In the genomic region with DNA sequence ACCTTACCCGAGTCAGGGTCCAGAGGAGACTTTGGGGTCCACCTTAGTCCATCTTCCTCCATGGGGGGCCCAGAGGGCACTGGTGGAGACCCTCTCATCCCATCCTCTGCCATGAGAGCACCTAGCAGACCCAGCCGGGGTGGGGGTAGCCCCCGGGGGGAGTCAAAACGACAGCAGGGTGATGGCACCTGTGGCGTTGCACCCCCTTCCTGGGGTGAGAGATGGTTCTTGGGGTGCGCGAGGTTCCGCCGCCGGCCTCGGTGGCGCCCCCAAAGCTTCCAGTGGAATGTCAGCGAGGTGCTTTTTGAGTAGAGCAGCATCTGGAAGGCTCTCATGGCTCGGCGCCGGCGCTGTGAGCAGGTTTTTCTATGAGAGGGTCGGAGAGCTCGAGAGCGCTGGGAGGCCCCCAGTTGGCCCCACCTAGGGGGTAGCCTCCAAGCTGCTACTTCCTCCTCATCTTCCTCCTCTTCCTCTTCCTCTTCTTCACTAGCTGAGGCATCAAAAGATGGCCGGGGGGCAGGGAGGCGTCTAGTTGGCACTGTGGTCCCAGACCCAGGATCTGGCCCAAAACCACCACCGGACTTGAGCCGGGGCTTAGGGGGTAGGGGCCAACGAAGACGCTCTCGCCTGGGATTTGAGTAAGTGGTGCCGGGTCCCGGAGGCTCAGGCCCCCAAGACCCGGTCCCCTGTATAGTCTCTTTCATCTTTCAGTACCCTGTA, we compare ENCODE assay signal across 10 mouse cellular contexts. TPM values are rescaled to one million over a fixed set of nuclear protein-coding genes. Genes with fewer than 3 reads are reported as not detected.
A peak's percentile ranks its signal among the peaks of the same experiment; 100 is the strongest.
DNase-seq lines count a peak whose midpoint lies in the region; ATAC-seq and TF ChIP-seq lines count a peak whose summit lies in the region.
"Had no signal": no experiment of that assay in that cellular context is flagged by ENCODE, and none has a peak within 500 bp of the region (broad histone marks: within the 10 kb centered on the region; RNA-seq: fewer than 3 reads in every experiment).

No protein-coding gene starts in this region.

- no peak overlapping the region; the same call in 1 of the 2 replicates for H3K4me3 ChIP-seq in kidney, postnatal 0 days (replicated peaks; ENCODE audit: low read depth, low read length)
- H3K4me3 ChIP-seq in embryonic facial prominence, embryonic 13.5 days = peak overlapping the region; percentile 81
- peak overlapping the region; percentile 65 for H3K4me3 ChIP-seq in hindbrain, embryonic 16.5 days (ENCODE audit: low read length)
- H3K4me3 ChIP-seq in midbrain, embryonic 15.5 days = peak overlapping the region; percentile 86; the same call in 1 of the 2 replicates

- peaks cover 27% of the 10 kb centered on the region for H3K36me3 ChIP-seq in kidney, postnatal 0 days (ENCODE audit: insufficient read depth, low read length)
- H3K36me3 ChIP-seq in embryonic facial prominence, embryonic 13.5 days = peaks cover 48% of the 10 kb centered on the region
- peaks cover 15% of the 10 kb centered on the region for H3K36me3 ChIP-seq in hindbrain, embryonic 16.5 days (ENCODE audit: control insufficient read depth, insufficient read depth, low read length)
- peaks cover 19% of the 10 kb centered on the region for H3K36me3 ChIP-seq in midbrain, embryonic 15.5 days (replicated peaks)

- peak overlapping the region; percentile 90 for H3K4me2 ChIP-seq in kidney, postnatal 0 days (ENCODE audit: low read length)
- peak overlapping the region; percentile 93 for H3K4me2 ChIP-seq in embryonic facial prominence, embryonic 13.5 days
- H3K4me2 ChIP-seq in hindbrain, embryonic 16.5 days (ENCODE audit: low read length) = peak overlapping the region; percentile 87
- H3K4me2 ChIP-seq in midbrain, embryonic 15.5 days = peak overlapping the region; percentile 85

- H3K27me3 ChIP-seq in kidney, postnatal 0 days (ENCODE audit: insufficient read depth, low read length) = no peaks in the 10 kb centered on the region
- no peaks in the 10 kb centered on the region for H3K27me3 ChIP-seq in embryonic facial prominence, embryonic 13.5 days
- no peaks in the 10 kb centered on the region for H3K27me3 ChIP-seq in hindbrain, embryonic 16.5 days (replicated peaks; ENCODE audit: control insufficient read depth, insufficient read depth, low read length)
- no peaks in the 10 kb centered on the region for H3K27me3 ChIP-seq in midbrain, embryonic 15.5 days (replicated peaks)

- TF ChIP-seq CTCF in kidney, postnatal 0 days (IDR thresholded peaks at IDR 0.05; ENCODE audit: low read depth) = no peak

- H3K4me1 ChIP-seq in kidney, postnatal 0 days (replicated peaks; ENCODE audit: insufficient read depth, low read length) = peaks cover 10% of the 10 kb centered on the region; the same call in 1 of the 2 replicates
- H3K4me1 ChIP-seq in embryonic facial prominence, embryonic 13.5 days = peaks cover 40% of the 10 kb centered on the region
- peaks cover 27% of the 10 kb centered on the region for H3K4me1 ChIP-seq in hindbrain, embryonic 16.5 days (ENCODE audit: control insufficient read depth, insufficient read depth, low read depth, low read length)
- H3K4me1 ChIP-seq in midbrain, embryonic 15.5 days = peaks cover 42% of the 10 kb centered on the region

- ATAC-seq in kidney, postnatal 0 days (replicated peaks; ENCODE audit: low FRiP score, low read depth) = no peak
- no peak for ATAC-seq in embryonic facial prominence, embryonic 13.5 days (ENCODE audit: insufficient number of reproducible peaks, insufficient read depth, low FRiP score, low TSS enrichment, low read depth)
- no peak for ATAC-seq in hindbrain, embryonic 16.5 days
- ATAC-seq in midbrain, embryonic 15.5 days (replicated peaks) = no peak
- no peak for ATAC-seq in megakaryocyte progenitor cell, adult 5-6 weeks (replicated peaks; ENCODE audit: poor library complexity)

- DNase-seq in kidney, postnatal 0 days (ENCODE audit: low spot score) = no peak
- no peak for DNase-seq in kidney, postnatal 10 days
- no peak for DNase-seq in gastrocnemius, postnatal 4 days (ENCODE audit: low spot score in 2 of 2)
- no peak for DNase-seq in layer of hippocampus, postnatal 36 days
- DNase-seq: lung, postnatal 14 days; thymus, adult 2 months had no signal

- H3K9ac ChIP-seq in kidney, postnatal 0 days (ENCODE audit: low read depth, low read length) = no peak overlapping the region
- peak overlapping the region; percentile 92; the same call in 1 of the 2 replicates for H3K9ac ChIP-seq in embryonic facial prominence, embryonic 13.5 days
- H3K9ac ChIP-seq in hindbrain, embryonic 16.5 days (ENCODE audit: low read depth, low read length) = no peak overlapping the region
- H3K9ac ChIP-seq in midbrain, embryonic 15.5 days = 0 out of 2 replicates have a peak overlapping the region, but pooled peaks have one; percentile 73

- no peaks in the 10 kb centered on the region for H3K9me3 ChIP-seq in kidney, postnatal 0 days (replicated peaks; ENCODE audit: low read length)
- H3K9me3 ChIP-seq in embryonic facial prominence, embryonic 13.5 days = no peaks in the 10 kb centered on the region
- H3K9me3 ChIP-seq in hindbrain, embryonic 16.5 days (ENCODE audit: control insufficient read depth, low read length) = no peaks in the 10 kb centered on the region
- H3K9me3 ChIP-seq in midbrain, embryonic 15.5 days = no peaks in the 10 kb centered on the region

- no peak overlapping the region for H3K27ac ChIP-seq in kidney, postnatal 0 days
- no peak overlapping the region; the same call in 1 of the 2 replicates for H3K27ac ChIP-seq in embryonic facial prominence, embryonic 13.5 days
- H3K27ac ChIP-seq in hindbrain, embryonic 16.5 days (ENCODE audit: low read depth, low read length) = no peak overlapping the region
- H3K27ac ChIP-seq in midbrain, embryonic 15.5 days = no peak overlapping the region

- WGBS in kidney, postnatal 0 days = 88% methylated on average over 30 of the region's 30 CpGs
- 91% methylated on average over 30 of the region's 30 CpGs for WGBS in embryonic facial prominence, embryonic 13.5 days
- WGBS in hindbrain, embryonic 16.5 days = 91% methylated on average over 30 of the region's 30 CpGs
- WGBS in midbrain, embryonic 15.5 days = 92% methylated on average over 30 of the region's 30 CpGs

RNA-seq across cellular contexts. Expression of gene Senp3, which starts 1.6 kb away (rescaled TPM):
- 52.2 and 59.4 TPM in 2 replicates for polyA plus RNA-seq in kidney, postnatal 0 days (2015; fragmentation: Nextera tagmentation; extraction: Ambion mirVana)
- 119 and 122 TPM in 2 replicates for polyA plus RNA-seq in embryonic facial prominence, embryonic 13.5 days (2015; fragmentation: Nextera tagmentation; extraction: Ambion mirVana)
- polyA plus RNA-seq in hindbrain, embryonic 16.5 days (2015; fragmentation: Nextera tagmentation; extraction: Ambion mirVana) = 89.8 and 104 TPM in 2 replicates
- polyA plus RNA-seq in midbrain, embryonic 15.5 days (2015; fragmentation: Nextera tagmentation; extraction: Ambion mirVana) = 116 and 122 TPM in 2 replicates
- 10 to 100 TPM; 43.5 to 45.9 TPM for total RNA-seq in gastrocnemius, postnatal 4 days (2021)
- 100 to 1,000 TPM; 101 to 122 TPM for total RNA-seq in layer of hippocampus, postnatal 36 days (2021)
- total RNA-seq in megakaryocyte progenitor cell, adult 5-6 weeks (2015) = 140 and 145 TPM in 2 replicates
- total RNA-seq in megakaryocyte progenitor cell, adult 5-6 weeks (2017) = 108 and 123 TPM in 2 replicates

RNA-seq across cellular contexts. Expression of gene Tnfsf13, which starts 5.3 kb away (rescaled TPM):
- polyA plus RNA-seq in kidney, postnatal 0 days (2015; fragmentation: Nextera tagmentation; extraction: Ambion mirVana) = 0.43 and 0.89 TPM in 2 replicates
- 0.21 and 0.39 TPM in 2 replicates for polyA plus RNA-seq in embryonic facial prominence, embryonic 13.5 days (2015; fragmentation: Nextera tagmentation; extraction: Ambion mirVana)
- 0.53 and 0.77 TPM in 2 replicates for polyA plus RNA-seq in hindbrain, embryonic 16.5 days (2015; fragmentation: Nextera tagmentation; extraction: Ambion mirVana)
- 0.37 and 0.68 TPM in 2 replicates for polyA plus RNA-seq in midbrain, embryonic 15.5 days (2015; fragmentation: Nextera tagmentation; extraction: Ambion mirVana)
- total RNA-seq in gastrocnemius, postnatal 4 days (2021) = 1 to 10 TPM; 1.0 to 2.9 TPM
- 1 to 10 TPM; 2.1 to 3.1 TPM for total RNA-seq in layer of hippocampus, postnatal 36 days (2021)
- total RNA-seq in megakaryocyte progenitor cell, adult 5-6 weeks (2015) = 28.5 and 31.9 TPM in 2 replicates
- 49.4 and 53.7 TPM in 2 replicates for total RNA-seq in megakaryocyte progenitor cell, adult 5-6 weeks (2017)

RNA-seq across cellular contexts. Expression of gene Eif4a1, which starts 8.1 kb away (rescaled TPM):
- 468 and 493 TPM in 2 replicates for polyA plus RNA-seq in kidney, postnatal 0 days (2015; fragmentation: Nextera tagmentation; extraction: Ambion mirVana)
- 514 and 625 TPM in 2 replicates for polyA plus RNA-seq in embryonic facial prominence, embryonic 13.5 days (2015; fragmentation: Nextera tagmentation; extraction: Ambion mirVana)
- 382 and 471 TPM in 2 replicates for polyA plus RNA-seq in hindbrain, embryonic 16.5 days (2015; fragmentation: Nextera tagmentation; extraction: Ambion mirVana)
- 460 and 473 TPM in 2 replicates for polyA plus RNA-seq in midbrain, embryonic 15.5 days (2015; fragmentation: Nextera tagmentation; extraction: Ambion mirVana)
- total RNA-seq in gastrocnemius, postnatal 4 days (2021) = 100 to 1,000 TPM; 295 to 317 TPM
- 100 to 1,000 TPM; 352 to 354 TPM for total RNA-seq in layer of hippocampus, postnatal 36 days (2021)
- 1,029 and 1,055 TPM in 2 replicates for total RNA-seq in megakaryocyte progenitor cell, adult 5-6 weeks (2015)
- total RNA-seq in megakaryocyte progenitor cell, adult 5-6 weeks (2017) = 1,055 and 1,141 TPM in 2 replicates

RNA-seq across cellular contexts. Expression of gene Cd68, which starts 14.3 kb away (rescaled TPM):
- polyA plus RNA-seq in kidney, postnatal 0 days (2015; fragmentation: Nextera tagmentation; extraction: Ambion mirVana) = 10.4 and 12.8 TPM in 2 replicates
- 11.4 and 11.9 TPM in 2 replicates for polyA plus RNA-seq in embryonic facial prominence, embryonic 13.5 days (2015; fragmentation: Nextera tagmentation; extraction: Ambion mirVana)
- polyA plus RNA-seq in hindbrain, embryonic 16.5 days (2015; fragmentation: Nextera tagmentation; extraction: Ambion mirVana) = 10.2 and 11.5 TPM in 2 replicates
- polyA plus RNA-seq in midbrain, embryonic 15.5 days (2015; fragmentation: Nextera tagmentation; extraction: Ambion mirVana) = 9.4 and 10.4 TPM in 2 replicates
- total RNA-seq in gastrocnemius, postnatal 4 days (2021) = 10 to 100 TPM; 13.1 to 14.0 TPM
- total RNA-seq in layer of hippocampus, postnatal 36 days (2021) = 10 to 100 TPM; 11.9 to 13.5 TPM
- total RNA-seq in megakaryocyte progenitor cell, adult 5-6 weeks (2015) = 33.1 and 39.3 TPM in 2 replicates
- 15.5 and 25.0 TPM in 2 replicates for total RNA-seq in megakaryocyte progenitor cell, adult 5-6 weeks (2017)

RNA-seq across cellular contexts. Expression of gene Tnfsf12, which starts 15.4 kb away (rescaled TPM):
- 14.1 and 15.8 TPM in 2 replicates for polyA plus RNA-seq in kidney, postnatal 0 days (2015; fragmentation: Nextera tagmentation; extraction: Ambion mirVana)
- polyA plus RNA-seq in embryonic facial prominence, embryonic 13.5 days (2015; fragmentation: Nextera tagmentation; extraction: Ambion mirVana) = 5.7 and 6.4 TPM in 2 replicates
- 4.4 and 5.6 TPM in 2 replicates for polyA plus RNA-seq in hindbrain, embryonic 16.5 days (2015; fragmentation: Nextera tagmentation; extraction: Ambion mirVana)
- polyA plus RNA-seq in midbrain, embryonic 15.5 days (2015; fragmentation: Nextera tagmentation; extraction: Ambion mirVana) = 2.0 and 2.4 TPM in 2 replicates
- total RNA-seq in gastrocnemius, postnatal 4 days (2021) = 10 to 100 TPM; 22.3 to 22.9 TPM
- 1 to 10 TPM; 8.2 to 8.8 TPM for total RNA-seq in layer of hippocampus, postnatal 36 days (2021)
- total RNA-seq in megakaryocyte progenitor cell, adult 5-6 weeks (2015) = 0.88 and 2.0 TPM in 2 replicates
- total RNA-seq in megakaryocyte progenitor cell, adult 5-6 weeks (2017) = 0.75 and 1.0 TPM in 2 replicates

Comparison
In these comparisons a context has a peak if more than half of its experiments do, and no peak if none do; other contexts are left out.
1. H3K9ac ChIP-seq: peak in embryonic facial prominence, embryonic 13.5 days (single experiment) and midbrain, embryonic 15.5 days (single experiment); none in kidney, postnatal 0 days (single experiment) and hindbrain, embryonic 16.5 days (single experiment).
2. Peak in every context shown above with its lines, with median percentiles within 50 percentile points of each other: H3K4me2 ChIP-seq.